ENCODE assay signal across 11 mouse cellular contexts in genomic region chr3:156299984-156300770, GRCm38 (mm10).
DNase-seq lines count a peak whose midpoint lies in the region; ATAC-seq lines count a peak whose summit lies in the region.
"Had no signal": no experiment of that assay in that cellular context is flagged by ENCODE, and none has a peak within 500 bp of the region (broad histone marks: within the 10 kb centered on the region; RNA-seq: fewer than 3 reads in every experiment).

No protein-coding gene starts in this region.

- H3K4me2 ChIP-seq in embryonic facial prominence, embryonic 11.5 days (ENCODE audit: low read depth, low read length), result no peak overlapping the region
- no peak overlapping the region for H3K4me2 ChIP-seq in lung, embryonic 16.5 days (ENCODE audit: low read depth, low read length)
- no peak overlapping the region for H3K4me2 ChIP-seq in neural tube, embryonic 13.5 days
- H3K4me2 ChIP-seq: heart, embryonic 13.5 days had no signal

- no peaks in the 10 kb centered on the region for H3K4me1 ChIP-seq in embryonic facial prominence, embryonic 11.5 days (ENCODE audit: control insufficient read depth, insufficient read depth, low read length)
- 0 out of 2 replicates have a peak, but pooled peaks cover 4% of the 10 kb centered on the region for H3K4me1 ChIP-seq in embryonic facial prominence, embryonic 10.5 days
- H3K4me1 ChIP-seq in lung, embryonic 16.5 days (replicated peaks; ENCODE audit: control insufficient read depth, insufficient read depth, low read length), result peaks cover 10% of the 10 kb centered on the region
- H3K4me1 ChIP-seq in neural tube, embryonic 13.5 days (replicated peaks), result peaks cover 14% of the 10 kb centered on the region

- H3K27me3 ChIP-seq in embryonic facial prominence, embryonic 11.5 days (ENCODE audit: control insufficient read depth, insufficient read depth, low read length), result no peaks in the 10 kb centered on the region
- H3K27me3 ChIP-seq in embryonic facial prominence, embryonic 10.5 days (replicated peaks; ENCODE audit: low read depth, poor library complexity, severe bottlenecking), result no peaks in the 10 kb centered on the region
- no peaks in the 10 kb centered on the region for H3K27me3 ChIP-seq in lung, embryonic 16.5 days (ENCODE audit: control insufficient read depth, insufficient read depth, low read depth, low read length)
- H3K27me3 ChIP-seq in neural tube, embryonic 13.5 days, result no peaks in the 10 kb centered on the region
- H3K27me3 ChIP-seq: heart, embryonic 13.5 days had no signal

- no peak overlapping the region for H3K4me3 ChIP-seq in embryonic facial prominence, embryonic 11.5 days (ENCODE audit: low read depth, low read length)
- no peak overlapping the region for H3K4me3 ChIP-seq in embryonic facial prominence, embryonic 10.5 days
- no peak overlapping the region for H3K4me3 ChIP-seq in lung, embryonic 16.5 days (ENCODE audit: low read length)
- no peak overlapping the region for H3K4me3 ChIP-seq in neural tube, embryonic 13.5 days
- H3K4me3 ChIP-seq: heart, embryonic 13.5 days had no signal

- H3K27ac ChIP-seq in embryonic facial prominence, embryonic 11.5 days (replicated peaks; ENCODE audit: low read depth, low read length), result no peak overlapping the region
- H3K27ac ChIP-seq in embryonic facial prominence, embryonic 10.5 days (replicated peaks), result no peak overlapping the region
- H3K27ac ChIP-seq in lung, embryonic 16.5 days (ENCODE audit: low read length), result peak overlapping the region; percentile 31
- no peak overlapping the region for H3K27ac ChIP-seq in neural tube, embryonic 13.5 days (replicated peaks)
- H3K27ac ChIP-seq: heart, embryonic 13.5 days; kidney, postnatal 0 days had no signal

- no peaks in the 10 kb centered on the region for H3K36me3 ChIP-seq in embryonic facial prominence, embryonic 11.5 days (replicated peaks; ENCODE audit: control insufficient read depth, insufficient read depth, low read depth, low read length)
- H3K36me3 ChIP-seq in embryonic facial prominence, embryonic 10.5 days (replicated peaks), result no peaks in the 10 kb centered on the region
- no peaks in the 10 kb centered on the region for H3K36me3 ChIP-seq in lung, embryonic 16.5 days (ENCODE audit: control insufficient read depth, insufficient read depth, low read length)
- no peaks in the 10 kb centered on the region for H3K36me3 ChIP-seq in neural tube, embryonic 13.5 days
- H3K36me3 ChIP-seq: heart, embryonic 13.5 days had no signal

- DNase-seq in embryonic facial prominence, embryonic 11.5 days (ENCODE audit: low spot score), result peak; percentile 3
- DNase-seq in embryonic facial prominence, embryonic 10.5 days (ENCODE audit: low spot score), result no peak
- no peak for DNase-seq in lung, adult 18-20 months
- DNase-seq in forelimb bud, embryonic 11.5 days (ENCODE audit: low read depth, low spot score), result peak; percentile 30
- no peak for DNase-seq in ovary, postnatal 14 days (ENCODE audit: low spot score)
- DNase-seq in urinary bladder, postnatal 4 days (ENCODE audit: low spot score in 2 of 2), result no peak
- DNase-seq: cerebellum, postnatal 36 days had no signal

- no peaks in the 10 kb centered on the region for H3K9me3 ChIP-seq in embryonic facial prominence, embryonic 11.5 days (replicated peaks; ENCODE audit: control insufficient read depth, low read length)
- H3K9me3 ChIP-seq in embryonic facial prominence, embryonic 10.5 days, result no peaks in the 10 kb centered on the region
- H3K9me3 ChIP-seq in lung, embryonic 16.5 days (ENCODE audit: control insufficient read depth, low read length), result no peaks in the 10 kb centered on the region
- no peaks in the 10 kb centered on the region for H3K9me3 ChIP-seq in neural tube, embryonic 13.5 days
- H3K9me3 ChIP-seq: heart, embryonic 13.5 days had no signal

- 74% methylated on average over 3 of the region's 3 CpGs for WGBS in embryonic facial prominence, embryonic 11.5 days
- WGBS in embryonic facial prominence, embryonic 10.5 days, result 79% methylated on average over 3 of the region's 3 CpGs
- WGBS in lung, embryonic 16.5 days, result 31% methylated on average over 3 of the region's 3 CpGs
- WGBS in neural tube, embryonic 13.5 days, result 52% methylated on average over 3 of the region's 3 CpGs

- no peak overlapping the region for H3K9ac ChIP-seq in embryonic facial prominence, embryonic 11.5 days (replicated peaks; ENCODE audit: low read length)
- no peak overlapping the region for H3K9ac ChIP-seq in lung, embryonic 16.5 days (ENCODE audit: low read length)
- H3K9ac ChIP-seq in neural tube, embryonic 13.5 days, result no peak overlapping the region
- H3K9ac ChIP-seq: heart, embryonic 13.5 days had no signal

- ATAC-seq in embryonic facial prominence, embryonic 11.5 days (replicated peaks; ENCODE audit: insufficient number of reproducible peaks, low FRiP score, low TSS enrichment, low read depth), result no peak
- ATAC-seq in lung, embryonic 16.5 days (ENCODE audit: low read depth), result peak; percentile 76
- ATAC-seq in neural tube, embryonic 13.5 days (ENCODE audit: low read depth), result peak; percentile 56; the same call in 1 of the 2 replicates

Comparison
In these comparisons a context has a peak if more than half of its experiments do, and no peak if none do; other contexts are left out.
1. DNase-seq: peak in embryonic facial prominence, embryonic 11.5 days (single experiment) and forelimb bud, embryonic 11.5 days (single experiment); none in embryonic facial prominence, embryonic 10.5 days (single experiment), lung, adult 18-20 months (0 of 2), ovary, postnatal 14 days (single experiment) and urinary bladder, postnatal 4 days (0 of 2).